Mouse (Mus musculus) embryonic facial prominence, embryonic 14.5 days (tissue): ENCODE data around the gene Lamp5. TPM values are rescaled to one million over a fixed set of nuclear protein-coding genes. Genes with fewer than 3 reads are reported as not detected.

Experiments
- ATAC-seq: fragments of 200-750 bp; cut with Nextera tagmentation; 2 replicates; pipeline ENCODE4 v1.8.0; 2017; ENCODE audit warnings: low read depth, moderate number of reproducible peaks, moderate TSS enrichment
- DNase-seq: peaks from one replicate; pipeline ENCODE4 v3.0.0-alpha.2; 2015; ENCODE audit warnings: low spot score
- H3K27ac ChIP-seq: fragments of 300-500 bp; sonication (generic); replicated peaks from 2 replicates; pipeline ENCODE4 v1.5.1; 2014; ENCODE audit warnings: low read depth, mild to moderate bottlenecking, low read length, moderate library complexity
- H3K27me3 ChIP-seq: fragments of 300-500 bp; sonication (generic); replicated peaks from 2 replicates; pipeline ENCODE4 v1.6.1; 2014; ENCODE audit warnings: low read length; ENCODE audit not compliant: control insufficient read depth, insufficient read depth
- H3K36me3 ChIP-seq: fragments of 300-500 bp; sonication (generic); 2 replicates; pipeline ENCODE4 v1.6.1; 2014; ENCODE audit warnings: low read length, mixed read lengths; ENCODE audit not compliant: control insufficient read depth, insufficient read depth
- H3K4me1 ChIP-seq: fragments of 300-500 bp; sonication (generic); 2 replicates; pipeline ENCODE4 v1.6.1; 2014; ENCODE audit warnings: antibody characterized with exemption, low read length; ENCODE audit not compliant: control insufficient read depth, insufficient read depth
- H3K4me2 ChIP-seq: fragments of 300-500 bp; sonication (generic); 2 replicates; pipeline ENCODE4 v1.6.1; 2014; ENCODE audit warnings: low read depth, mild to moderate bottlenecking, low read length, moderate library complexity, mixed read lengths
- H3K4me3 ChIP-seq: fragments of 300-500 bp; sonication (generic); 2 replicates; pipeline ENCODE4 v1.5.1; 2014; ENCODE audit warnings: low read depth, mild to moderate bottlenecking, low read length
- H3K9ac ChIP-seq: fragments of 300-500 bp; sonication (generic); 2 replicates; pipeline ENCODE4 v1.6.1; 2014; ENCODE audit warnings: low read depth, mild to moderate bottlenecking, low read length, moderate library complexity, mixed read lengths
- H3K9me3 ChIP-seq: fragments of 300-500 bp; sonication (generic); 2 replicates; pipeline ENCODE4 v1.6.1; 2016; ENCODE audit warnings: low read length; ENCODE audit not compliant: control insufficient read depth
- WGBS: fragments of 180-500 bp; shearing (Covaris S2); extraction: QIAGEN DNeasy Blood & Tissue Kit; methylation state at CpG from one replicate; pipeline ENCODE4 v1.1.7; 2014; 5-methylcytosine and 5-hydroxymethylcytosine counted together
- polyA plus RNA-seq: library from polyadenylated mRNA; unstranded; fragments of >200 nt; fragmentation: Nextera tagmentation; extraction: Ambion mirVana; gene quantifications from 2 replicates; pipeline ENCODE4 v1.2.1, GENCODE M21; 2014

Lamp5 gene
- polyA plus RNA-seq, 1 experiment from 2014 or later: 0.50 TPM

- Histone ChIP-seq H3K27me3 (no peaks in the 10 kb centered on the region), H3K27ac (no peak overlapping the region), H3K36me3 (no peaks in the 10 kb centered on the region), H3K4me2 (no peak overlapping the region), H3K9me3 (no peaks in the 10 kb centered on the region), H3K9ac (no peak overlapping the region), H3K4me3 (no peak overlapping the region), H3K4me1 (no peaks in the 10 kb centered on the region)
- 90% methylated on average over 2 of the region's 2 CpGs for WGBS
- ATAC-seq (no peak), DNase-seq (no peak)
These were observed 66.0 kb downstream of the Lamp5 start for GRCm38 (mm10) chr2:136118006-136118405.
